Mouse (Mus musculus) myocyte (in vitro differentiated cells): ENCODE results near the gene Crtac1.

Experiments used
- E2F4 ChIP-seq: IDR thresholded peaks from one replicate; pipeline ENCODE4 v1.6.1; 2011; ENCODE audit warnings: mild to moderate bottlenecking, control low read depth, moderate library complexity; ENCODE audit not compliant: insufficient read depth
- MAX ChIP-seq: IDR thresholded peaks from one replicate; pipeline ENCODE4 v1.6.1; 2011; ENCODE audit warnings: low read depth, mild to moderate bottlenecking, control low read depth
- POLR2A ChIP-seq: IDR thresholded peaks from one replicate; pipeline ENCODE4 v1.6.1; 2011; ENCODE audit warnings: low read depth, mild to moderate bottlenecking, control low read depth, moderate library complexity; ENCODE audit not compliant: insufficient read length
- POLR2AphosphoS2 ChIP-seq: IDR thresholded peaks from one replicate; pipeline ENCODE4 v1.6.1; 2011; ENCODE audit warnings: low read depth, control low read depth; ENCODE audit not compliant: insufficient read length
- TCF12 ChIP-seq: IDR thresholded peaks from one replicate; pipeline ENCODE4 v1.6.1; 2011; ENCODE audit warnings: mild to moderate bottlenecking, control low read depth; ENCODE audit not compliant: poor library complexity, insufficient read depth, severe bottlenecking
- USF1 ChIP-seq: IDR thresholded peaks from one replicate; pipeline ENCODE4 v1.6.1; 2011; ENCODE audit warnings: low read depth, mild to moderate bottlenecking, control low read depth, moderate library complexity

DNA sequence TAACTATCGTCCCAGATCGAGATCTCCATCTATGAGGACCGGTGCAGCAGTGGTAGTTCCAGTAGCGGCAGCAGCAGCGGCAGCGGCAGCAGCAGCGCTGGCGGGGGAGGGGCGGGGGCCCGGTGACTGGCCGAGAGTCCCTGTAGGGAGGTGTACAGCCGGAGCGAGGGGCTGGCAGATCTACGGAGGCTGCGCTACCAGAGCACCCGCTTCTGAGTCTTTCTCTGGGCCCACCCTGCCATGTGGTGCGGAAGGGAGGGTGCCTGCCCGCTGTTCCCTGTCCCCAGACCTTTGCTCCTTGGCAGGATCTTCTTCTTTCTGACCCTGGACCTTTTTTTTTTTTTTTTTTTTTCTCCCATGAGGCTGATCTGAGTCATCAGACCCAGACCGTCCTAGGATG, 163.2 kb downstream of the Crtac1 start:
- no peak for TF ChIP-seq USF1
- no peak for TF ChIP-seq TCF12
- TF ChIP-seq POLR2A = no peak
- TF ChIP-seq E2F4 = no peak
- no peak for TF ChIP-seq POLR2AphosphoS2
- no peak for TF ChIP-seq MAX
